Mouse (Mus musculus): ENCODE measurements around the gene Gabrr1.
A peak's percentile ranks its signal among the peaks of the same experiment; 100 is the strongest.
"Not testable (repeated sequence)": the region's sequence is repeated elsewhere in the genome, so short reads cannot be mapped to it uniquely, and the experiment has no call there.

Gabrr1 gene

GRCm38 (mm10) chr4:33132221-33132620 is at the start of gene Gabrr1:
Gene Gabrr1 (plus strand): TSS chr4:33132521.
- no peak for DNase-seq (ENCODE audit: low read depth, low spot score)

GRCm38 (mm10) chr4:33099118-33099694 is 33.1 kb upstream of the Gabrr1 start:
- no peak for DNase-seq (ENCODE audit: low read depth, low spot score)

GRCm38 (mm10) chr4:33109720-33110458 is 22.4 kb upstream of the Gabrr1 start:
- DNase-seq (ENCODE audit: low read depth, low spot score) = no peak

- DNase-seq (ENCODE audit: low read depth, low spot score) = no peak
Measured at GRCm38 (mm10) chr4:33110845-33111244, 21.5 kb upstream of the Gabrr1 start.

- DNase-seq (ENCODE audit: low read depth, low spot score) = no peak
Measured at GRCm38 (mm10) chr4:33111358-33111757, 21.0 kb upstream of the Gabrr1 start.

- not testable (repeated sequence) for DNase-seq (ENCODE audit: low read depth, low spot score)
Measured at GRCm38 (mm10) chr4:33112866-33113265, 19.5 kb upstream of the Gabrr1 start.

- DNase-seq (ENCODE audit: low read depth, low spot score) = peak; percentile 65
Measured at GRCm38 (mm10) chr4:33119118-33119517, 13.2 kb upstream of the Gabrr1 start.

- DNase-seq (ENCODE audit: low read depth, low spot score) = peak; percentile 19
Measured at GRCm38 (mm10) chr4:33124493-33124892, 7.8 kb upstream of the Gabrr1 start.

GRCm38 (mm10) chr4:33125409-33126084 is 6.8 kb upstream of the Gabrr1 start:
- no peak for DNase-seq (ENCODE audit: low read depth, low spot score)

- DNase-seq (ENCODE audit: low read depth, low spot score) = no peak
Measured at GRCm38 (mm10) chr4:33146679-33147291, 14.5 kb downstream of the Gabrr1 start.

GRCm38 (mm10) chr4:33147825-33148224 is 15.5 kb downstream of the Gabrr1 start:
- peak; percentile 30 for DNase-seq (ENCODE audit: low read depth, low spot score)

GRCm38 (mm10) chr4:33149150-33149549 is 16.8 kb downstream of the Gabrr1 start:
- DNase-seq (ENCODE audit: low read depth, low spot score) = no peak

- DNase-seq (ENCODE audit: low read depth, low spot score) = no peak
Measured at GRCm38 (mm10) chr4:33152087-33153038, 20.0 kb downstream of the Gabrr1 start.

GRCm38 (mm10) chr4:33183477-33183876 is 51.2 kb downstream of the Gabrr1 start:
- DNase-seq (ENCODE audit: low read depth, low spot score) = no peak

GRCm38 (mm10) chr4:33188164-33188563 is 55.8 kb downstream of the Gabrr1 start:
- no peak for DNase-seq (ENCODE audit: low read depth, low spot score)

- DNase-seq (ENCODE audit: low read depth, low spot score) = peak; percentile 52
Measured at GRCm38 (mm10) chr4:33188781-33189734, 56.7 kb downstream of the Gabrr1 start.

- DNase-seq (ENCODE audit: low read depth, low spot score) = no peak
Measured at GRCm38 (mm10) chr4:33189735-33190036, 57.4 kb downstream of the Gabrr1 start, which contains the start of gene Pm20d2. Gene Pm20d2 (minus strand): TSS chr4:33189737.

GRCm38 (mm10) chr4:33198117-33198516 is 65.8 kb downstream of the Gabrr1 start:
- DNase-seq (ENCODE audit: low read depth, low spot score) = no peak

- peak; percentile 59 for DNase-seq (ENCODE audit: low read depth, low spot score)
Measured at GRCm38 (mm10) chr4:33204682-33205081, 72.4 kb downstream of the Gabrr1 start.

- DNase-seq (ENCODE audit: low read depth, low spot score) = no peak
Measured at GRCm38 (mm10) chr4:33207551-33207950, 75.2 kb downstream of the Gabrr1 start.

All from embryo, embryonic 11.5 days (tissue).